Mouse (Mus musculus) kidney, adult 2 months (tissue): Measurements from ENCODE around the gene Itm2b.

ENCODE experiments used
- CTCF ChIP-seq: fragments of 200-500 bp; conservative IDR thresholded peaks from 2 replicates; pipeline ENCODE4 v1.5.1; 2011; ENCODE audit warnings: low read depth, mild to moderate bottlenecking, control low read depth, low read length, moderate library complexity, mixed read lengths; ENCODE audit not compliant: insufficient read depth, insufficient read length
- POLR2A ChIP-seq: fragments of 200-500 bp; IDR thresholded peaks from one replicate; pipeline ENCODE4 v1.6.1; 2011; ENCODE audit warnings: low read depth, low read length, control low read depth

GRCm38 (mm10) chr14:73350029-73350428 lies 35.1 kb downstream of the Itm2b start:
- TF ChIP-seq CTCF (no peak), POLR2A (no peak)
